Mouse (Mus musculus) activated CD4-positive, CD25-positive, alpha-beta regulatory T cell, adult 4 months (primary cell): ENCODE results near the gene Gm11492. TPM values are rescaled to one million over a fixed set of nuclear protein-coding genes. Genes with fewer than 3 reads are reported as not detected.

Source experiments
- ATAC-seq: one replicate; pipeline ENCODE4 v1.8.0; 2017
- polyA plus RNA-seq, 2 experiments: library from polyadenylated mRNA; unstranded; fragments of 100-300 nt; shearing (Covaris generic); gene quantifications; one replicate each; pipeline ENCODE4 v1.2.1; 2017

The Gm11492 gene
- polyA plus RNA-seq, 2 experiments from 2014 or later, result not detected

DNA sequence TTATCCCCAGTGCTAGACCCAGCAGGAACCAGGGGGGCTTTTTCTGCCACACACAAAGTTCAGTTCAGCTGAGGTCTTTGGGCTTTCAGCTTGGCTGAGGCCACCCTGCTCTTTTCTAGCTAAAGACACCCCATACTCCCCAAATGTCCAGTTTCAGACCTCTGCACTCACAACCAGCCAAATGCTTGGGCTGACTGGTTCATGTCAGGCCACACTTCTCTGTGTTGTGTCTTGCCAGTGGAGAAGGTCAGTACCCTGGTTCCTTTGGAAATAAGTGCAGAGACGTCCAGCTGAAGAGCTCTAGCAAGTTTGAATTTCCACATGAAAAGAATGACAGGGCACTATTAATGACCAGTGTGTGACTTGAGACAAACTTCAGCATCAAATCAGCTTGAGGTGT is 13.3 kb downstream of the Gm11492 start:
- ATAC-seq, result no peak

DNA sequence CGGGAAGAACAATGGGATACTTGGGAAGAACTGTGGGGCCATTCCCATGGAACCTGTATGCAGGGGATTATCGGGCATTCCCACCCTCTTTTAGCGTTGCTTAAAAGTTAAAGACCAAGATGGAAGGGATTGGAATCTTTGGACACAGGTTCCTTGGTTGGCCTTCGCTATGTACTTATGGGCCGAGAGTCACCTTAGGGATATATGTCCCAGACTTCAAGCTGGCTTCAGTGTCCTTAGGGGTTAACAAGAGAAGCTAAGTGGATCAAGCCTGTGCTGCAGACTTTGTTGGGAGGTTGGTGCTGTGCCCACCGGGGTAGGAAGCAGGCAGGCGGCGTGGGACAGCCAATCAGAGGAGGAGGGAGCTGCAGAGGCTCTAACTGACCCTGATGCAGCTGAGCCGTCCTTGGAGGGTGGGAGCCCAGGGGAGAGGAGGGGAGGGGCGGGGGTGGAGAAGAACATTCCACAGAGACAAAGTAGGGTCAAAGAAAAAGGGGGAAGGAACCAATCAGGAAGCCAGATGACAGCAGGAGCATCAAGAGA is 14.2 kb downstream of the Gm11492 start:
- ATAC-seq, result no peak

DNA sequence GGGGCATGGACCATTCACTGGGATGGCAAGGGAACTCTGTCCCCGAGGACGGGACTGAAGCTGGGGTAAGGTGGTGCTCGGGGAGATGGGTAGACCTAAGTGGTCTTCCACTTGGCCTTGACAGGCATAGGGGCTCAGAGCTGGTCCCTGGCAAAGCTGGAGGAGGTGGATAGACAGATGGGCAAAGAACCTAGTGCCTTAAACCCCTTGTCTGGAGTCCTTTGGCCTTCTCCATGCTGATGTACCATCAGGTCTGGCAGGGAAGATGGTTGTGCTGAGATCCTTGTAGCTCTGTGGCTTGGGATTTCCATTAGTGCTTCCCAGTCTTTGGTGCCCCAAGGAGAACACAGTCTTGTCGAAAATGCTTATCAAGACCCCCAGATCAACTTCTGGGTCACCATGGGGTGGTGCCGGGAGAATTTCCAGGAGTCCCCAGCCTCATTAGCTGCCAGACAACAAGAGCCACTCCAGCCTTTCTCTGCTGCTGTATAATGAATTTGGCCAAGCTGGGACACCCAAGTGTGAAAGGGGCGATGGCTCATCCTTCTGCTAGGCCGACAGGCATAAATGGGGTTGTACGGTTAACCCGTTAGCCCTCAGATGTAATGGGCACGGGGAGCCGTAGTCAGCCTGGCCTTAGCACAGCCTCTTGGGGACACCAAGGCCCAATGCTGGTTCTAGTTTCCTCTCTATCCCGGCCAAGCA is 14.9 kb downstream of the Gm11492 start:
- ATAC-seq, result no peak

DNA sequence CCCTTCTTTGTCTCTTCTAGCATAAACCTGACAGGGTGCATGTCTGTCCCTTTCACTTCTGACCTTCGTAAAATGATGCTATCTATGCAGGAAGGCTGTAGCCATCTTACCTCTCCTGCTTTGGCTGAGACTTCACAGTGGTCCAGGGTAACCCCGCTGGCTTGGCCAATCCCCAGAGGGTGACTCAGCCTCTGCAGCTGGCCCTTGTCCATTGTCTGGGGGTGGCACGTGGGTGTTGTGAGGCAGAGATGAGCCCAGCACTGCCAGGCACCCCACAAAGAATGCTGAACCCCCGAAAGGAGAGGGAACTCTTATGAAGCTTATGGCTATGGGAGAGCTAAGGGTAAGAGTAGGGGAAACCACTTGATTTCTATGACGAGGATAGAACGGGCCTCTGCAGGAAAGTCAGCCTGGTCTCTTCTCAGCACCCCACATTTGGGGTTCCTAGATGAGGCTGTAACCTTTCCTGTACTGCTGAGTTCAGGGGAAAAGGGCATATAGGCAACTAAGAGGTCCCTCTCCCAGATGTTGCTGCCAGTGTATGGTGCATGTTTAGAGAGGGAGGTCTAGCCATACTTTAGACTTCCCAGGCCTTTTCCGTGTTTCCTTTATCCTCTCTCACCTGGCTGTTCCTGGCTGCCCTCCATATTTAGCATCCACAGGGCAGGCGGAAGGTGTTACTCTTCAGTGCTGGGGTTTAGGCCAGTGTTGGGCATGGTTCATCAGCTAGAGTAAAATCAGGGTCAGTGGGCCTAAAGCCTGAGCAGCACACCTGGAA is 15.7 kb downstream of the Gm11492 start:
- no peak for ATAC-seq

DNA sequence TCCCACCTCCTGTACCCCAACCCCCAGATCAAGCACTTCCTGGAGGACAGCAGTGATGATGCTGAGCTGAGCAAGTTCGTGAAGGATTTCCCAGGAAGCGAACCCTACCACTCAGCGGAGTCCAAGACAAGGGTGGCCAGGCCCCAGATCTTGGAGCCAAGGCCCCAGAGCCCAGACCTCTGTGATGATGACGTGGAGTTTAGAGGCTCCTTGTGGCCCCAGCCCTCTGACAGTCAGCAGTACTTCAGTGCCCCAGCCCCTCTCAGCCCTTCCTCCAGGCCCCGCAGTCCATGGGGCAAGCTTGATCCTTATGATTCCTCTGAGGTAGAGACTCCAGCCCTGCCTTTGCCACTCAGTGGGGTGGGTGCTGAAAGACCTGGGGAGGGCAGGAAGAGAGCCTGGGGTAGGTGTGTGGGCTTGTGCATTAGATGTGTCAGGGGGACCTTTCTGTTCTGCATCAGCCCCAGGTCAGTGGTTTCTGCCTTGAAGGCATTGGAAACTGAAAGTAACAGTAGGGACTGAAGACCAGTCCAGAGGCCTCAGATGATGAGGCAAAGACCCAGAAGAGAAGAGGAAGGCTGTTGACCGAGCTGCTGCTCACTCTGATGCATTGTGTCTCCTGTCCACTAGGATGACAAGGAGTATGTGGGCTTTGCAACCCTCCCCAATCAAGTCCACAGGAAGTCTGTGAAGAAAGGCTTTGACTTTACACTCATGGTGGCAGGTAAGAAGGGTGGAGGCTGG is 17.0 kb downstream of the Gm11492 start:
- no peak for ATAC-seq

DNA sequence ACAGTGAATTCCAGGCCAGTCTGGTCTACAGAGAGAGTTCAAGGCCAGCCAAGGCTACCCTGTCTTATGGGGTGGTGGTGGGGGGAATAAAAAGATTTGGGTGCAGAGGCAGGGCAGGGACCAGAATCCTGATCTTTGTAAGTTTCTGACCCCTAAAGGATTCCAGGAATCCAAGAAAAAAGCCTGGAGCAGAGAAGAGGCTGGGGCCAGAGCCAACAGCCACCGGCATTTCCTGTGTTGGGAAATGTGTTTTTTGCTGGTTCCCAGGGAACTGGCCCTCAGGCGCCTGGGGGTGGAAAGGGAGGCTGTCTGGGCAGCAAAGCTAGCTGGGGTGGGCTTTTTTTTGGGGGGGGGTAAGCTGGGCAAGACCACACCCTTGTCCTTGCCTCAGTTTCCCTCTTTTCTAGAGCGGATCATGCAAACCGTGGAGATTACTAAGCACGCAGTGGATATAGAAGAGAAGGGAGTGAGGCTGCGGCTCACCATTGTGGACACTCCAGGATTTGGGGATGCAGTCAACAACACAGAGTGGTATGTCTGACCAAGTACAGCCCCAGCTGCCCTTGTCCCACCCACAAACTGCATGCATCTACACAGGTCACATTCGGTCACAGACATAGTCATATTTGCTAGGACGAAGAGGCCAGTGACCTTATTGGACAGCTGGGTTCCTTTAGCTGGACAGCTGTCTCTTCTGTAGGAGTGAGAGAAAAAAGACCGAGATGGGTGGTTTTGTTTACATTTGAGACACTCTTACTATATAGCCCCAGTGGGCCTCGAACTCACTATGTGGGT is 18.5 kb downstream of the Gm11492 start:
- ATAC-seq, result no peak

DNA sequence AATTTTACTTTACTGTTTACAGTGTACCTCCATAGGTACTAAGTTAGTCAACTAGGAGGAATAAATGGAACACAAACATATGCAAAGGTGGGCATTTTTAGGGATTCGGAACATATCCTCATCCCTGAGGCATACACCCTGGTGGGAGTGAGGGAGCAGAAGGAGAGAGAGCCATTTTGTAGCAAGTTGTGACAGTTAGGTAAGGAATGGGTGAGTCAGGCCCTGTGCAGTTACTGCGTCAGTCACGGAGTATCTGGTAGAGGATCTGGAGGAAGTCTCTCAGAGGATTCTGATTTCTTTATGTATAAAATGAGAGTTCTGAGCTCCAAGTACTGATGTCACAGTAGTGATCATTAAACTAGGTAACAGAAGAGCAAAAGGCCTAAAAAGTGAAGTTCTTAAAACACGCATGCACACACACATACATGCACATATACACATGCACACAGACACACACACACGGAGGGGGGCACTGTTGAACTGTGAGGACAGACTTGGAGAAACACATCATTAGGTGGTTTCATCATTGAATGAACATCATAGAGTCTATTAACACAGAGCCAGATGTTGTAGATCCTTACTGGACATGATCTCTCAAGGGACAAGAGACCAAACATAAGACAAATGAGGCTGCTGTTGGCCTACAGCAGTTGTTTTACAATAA is 20.9 kb downstream of the Gm11492 start:
- no peak for ATAC-seq

DNA sequence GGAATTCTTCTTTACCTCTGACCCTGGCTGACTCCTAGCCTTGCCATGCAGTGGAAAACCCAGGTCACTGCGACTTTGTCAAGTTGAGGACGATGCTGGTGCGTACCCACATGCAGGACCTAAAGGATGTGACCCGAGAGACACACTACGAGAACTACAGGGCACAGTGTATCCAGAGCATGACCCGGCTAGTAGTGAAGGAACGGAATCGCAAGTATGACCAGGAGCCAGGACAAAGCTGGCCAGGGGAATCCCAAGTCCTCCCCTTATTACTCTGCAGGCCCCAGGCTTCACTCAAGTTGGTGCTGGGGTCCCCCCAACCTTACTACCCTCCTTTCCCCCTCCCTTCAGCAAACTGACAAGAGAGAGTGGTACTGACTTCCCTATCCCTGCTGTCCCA is 23.2 kb downstream of the Gm11492 start:
- ATAC-seq, result no peak

DNA sequence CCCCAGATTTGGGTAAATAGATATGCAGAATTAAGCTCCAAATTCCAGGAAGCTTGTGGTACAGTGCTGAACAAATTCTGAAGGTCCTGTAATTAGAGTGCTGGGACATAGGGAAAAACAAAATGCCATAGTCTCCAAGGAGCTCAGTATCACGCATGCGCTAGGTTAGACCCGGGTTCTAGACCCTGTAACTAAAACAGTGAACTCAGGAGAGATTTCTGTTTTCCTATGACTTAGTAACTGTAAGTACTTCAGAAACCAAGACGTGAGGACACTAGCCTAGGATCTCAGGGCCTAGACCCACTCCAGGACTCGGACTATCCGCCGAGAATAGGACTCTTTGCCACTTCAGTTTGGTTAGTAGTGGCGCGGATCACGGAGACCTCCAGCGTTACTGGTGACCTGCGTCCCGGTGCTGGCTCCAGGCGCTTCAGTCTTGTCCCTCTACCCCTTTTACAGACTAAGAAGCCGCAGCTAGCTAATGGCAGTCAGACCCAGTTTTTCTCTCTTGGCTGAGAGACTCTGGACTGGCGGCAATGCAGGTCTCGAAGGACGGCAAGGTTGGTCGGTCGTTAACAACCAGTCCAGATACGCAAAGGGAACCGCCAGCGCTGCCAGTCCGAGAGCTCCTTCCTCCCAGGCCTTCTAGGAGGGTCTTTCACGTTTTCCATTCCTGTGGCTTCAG is 24.5 kb downstream of the Gm11492 start:
- ATAC-seq, result no peak

DNA sequence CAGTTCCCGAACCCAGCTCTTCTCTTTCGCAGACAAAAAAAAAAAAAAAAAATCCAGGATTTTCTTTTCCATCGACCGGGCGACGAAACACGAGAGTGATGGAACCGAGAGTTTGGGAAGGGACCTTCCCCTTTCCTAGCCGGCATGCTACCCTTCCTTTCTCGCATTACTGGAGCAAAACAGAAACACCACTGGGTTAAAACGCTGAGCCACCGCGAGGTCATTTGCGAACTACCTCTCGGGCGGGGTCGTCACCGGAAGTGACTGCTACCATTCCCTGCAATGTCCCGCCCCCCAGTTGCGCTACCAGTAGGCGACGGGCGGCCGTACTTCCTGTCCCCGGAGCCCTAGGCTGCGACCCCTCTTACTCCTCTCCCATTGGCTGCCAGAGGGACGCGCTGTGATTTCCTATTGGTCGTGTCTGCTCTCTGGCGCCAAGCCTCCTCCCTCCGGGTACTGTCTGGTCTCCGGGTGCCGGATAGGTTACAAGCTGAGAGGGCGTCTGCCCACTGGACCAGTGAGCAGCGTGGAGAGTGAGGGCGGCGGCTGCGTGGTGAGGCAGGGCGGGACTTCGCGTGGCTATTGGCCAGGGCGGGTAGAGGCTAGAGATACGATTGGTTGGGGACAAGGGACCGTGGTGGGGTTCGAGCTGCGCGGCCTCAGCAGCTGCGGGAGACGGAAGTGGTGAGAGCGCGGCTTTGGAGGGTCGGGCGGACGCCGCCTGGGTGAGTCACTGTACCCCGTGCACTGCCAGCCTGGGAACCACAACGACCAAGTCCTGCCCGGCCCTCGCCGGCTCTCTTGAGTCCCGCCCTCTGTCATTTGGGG is 25.3 kb downstream of the Gm11492 start, which contains the start of gene Mtmr4:
Gene Mtmr4, plus strand, starts transcription at position 637 of the 828 bp plus-strand sequence.
- ATAC-seq, result peak; percentile 91

DNA sequence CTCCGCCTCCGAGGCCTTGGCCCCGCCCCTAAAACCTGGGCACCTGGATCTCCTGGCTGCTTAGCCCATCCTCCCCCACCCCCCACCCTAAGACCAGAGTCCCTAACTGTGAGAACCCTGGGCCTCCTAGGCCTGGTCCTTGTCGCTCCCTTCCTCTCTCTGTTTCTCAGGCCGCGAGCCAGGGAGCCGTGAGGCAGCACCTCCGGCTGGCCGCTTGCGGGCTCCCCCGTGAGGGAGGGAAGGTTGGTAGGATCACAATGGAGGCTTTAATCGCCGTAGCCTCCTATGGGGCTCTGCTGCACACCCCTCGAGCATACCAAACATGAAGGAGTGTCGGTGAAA is 25.9 kb downstream of the Gm11492 start:
- ATAC-seq, result no peak

DNA sequence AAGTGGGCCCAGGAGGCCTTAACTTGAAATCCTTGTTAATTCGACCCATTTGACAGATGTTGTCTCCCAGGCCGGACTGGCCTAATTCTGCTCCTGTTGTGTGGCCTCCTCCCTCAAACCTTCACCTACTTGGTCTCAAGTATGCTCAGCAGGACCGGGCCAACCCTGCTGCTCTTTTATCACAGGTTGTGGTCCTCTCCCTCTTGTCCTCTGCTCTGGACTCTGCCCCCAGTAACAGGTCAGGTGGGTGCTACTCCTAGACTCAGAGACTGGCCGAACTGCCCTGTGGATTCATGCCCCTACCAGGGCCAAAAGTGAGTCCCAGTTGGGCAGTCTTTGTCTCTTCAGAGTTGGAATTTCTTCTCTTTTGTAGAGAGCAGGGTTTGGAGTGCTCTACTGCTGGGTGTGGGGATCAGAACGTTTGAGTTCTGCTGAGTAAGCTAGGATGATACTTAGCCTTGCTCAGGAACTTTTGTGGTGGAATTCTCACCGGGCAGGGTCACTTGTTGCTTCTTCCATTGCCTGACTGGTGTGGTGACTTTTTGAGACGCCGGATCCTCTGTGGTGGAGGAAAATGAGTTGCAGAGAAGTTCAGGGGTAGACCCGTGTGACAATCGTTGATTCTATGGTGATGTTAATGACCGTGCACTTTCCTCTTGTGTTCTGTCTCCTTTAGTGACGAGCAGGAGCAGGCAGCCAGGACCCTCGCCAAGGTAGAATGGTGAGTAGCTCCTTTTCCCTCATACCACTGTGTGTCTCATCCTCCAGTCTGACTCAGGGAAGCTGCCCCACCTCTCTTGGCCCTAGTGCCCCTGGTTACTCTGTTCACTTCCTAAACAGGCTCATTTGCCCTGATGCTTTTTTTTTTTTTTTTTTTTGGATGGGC is 26.5 kb downstream of the Gm11492 start:
- no peak for ATAC-seq

DNA sequence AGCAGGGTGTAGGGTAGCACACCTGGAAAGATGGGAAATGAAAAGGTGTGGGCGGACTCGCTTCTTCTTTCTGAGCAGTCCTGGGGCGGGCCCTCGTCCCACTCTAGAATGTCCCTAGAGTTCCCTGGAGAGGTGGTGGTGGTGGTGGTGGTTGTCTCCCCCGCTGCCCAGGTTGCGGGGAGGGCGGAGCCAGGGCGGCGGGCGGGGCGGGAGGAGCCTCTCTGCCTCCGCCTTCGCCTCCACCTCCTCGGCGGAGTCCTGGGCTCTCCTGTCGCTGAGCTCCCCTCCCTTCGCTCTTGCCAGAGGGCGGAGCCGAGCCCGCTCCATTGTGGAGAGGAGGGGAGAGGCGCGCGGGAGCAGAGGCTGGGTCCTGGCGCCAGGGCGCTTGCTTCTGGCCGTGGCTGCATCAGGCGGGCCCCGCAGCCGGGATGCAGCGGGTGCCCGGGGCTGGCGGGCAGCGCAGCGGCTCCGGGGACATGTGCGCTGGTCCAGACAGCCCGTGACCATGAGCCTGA is 28.9 kb downstream of the Gm11492 start:
- ATAC-seq, result peak; percentile 8

DNA sequence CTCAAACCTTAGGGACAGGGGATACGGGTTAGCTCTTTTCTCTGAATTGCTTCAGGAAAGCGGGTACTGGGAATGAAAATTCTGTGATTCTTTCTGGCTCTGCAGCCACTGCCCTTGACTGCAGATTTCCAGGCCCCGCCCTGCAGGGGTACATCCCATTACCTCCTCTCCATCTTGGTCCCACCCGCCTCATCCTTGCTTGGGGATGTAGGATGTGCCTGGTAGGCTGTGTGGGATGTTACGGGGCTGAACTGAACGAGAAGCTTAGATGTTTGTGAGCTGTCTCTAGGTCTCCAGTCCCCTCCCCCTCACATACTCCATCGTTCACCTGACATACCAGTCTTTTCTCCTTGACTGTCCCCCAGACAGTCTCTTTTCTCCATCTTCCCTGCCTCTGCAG is 29.5 kb downstream of the Gm11492 start:
- no peak for ATAC-seq

DNA sequence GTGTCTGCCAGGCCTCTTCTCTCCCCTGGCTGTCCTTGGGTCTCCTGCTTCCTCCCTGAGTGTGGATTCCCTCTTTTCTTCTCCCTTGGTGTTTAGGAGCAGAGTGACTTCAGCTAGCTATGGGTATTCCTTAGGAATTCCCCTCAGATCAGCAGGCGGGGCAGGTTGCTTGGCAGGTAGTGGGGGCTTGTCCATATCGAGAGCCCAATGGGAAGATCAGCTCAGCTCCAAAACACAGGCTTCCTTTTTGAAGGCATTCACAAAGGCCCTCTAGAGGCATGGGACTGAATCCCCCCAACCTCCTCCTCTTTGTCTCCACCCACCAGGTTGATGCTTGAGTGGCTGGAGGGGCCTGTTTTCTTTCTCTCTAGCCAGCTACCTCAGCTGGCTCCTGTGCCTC is 30.0 kb downstream of the Gm11492 start:
- no peak for ATAC-seq

DNA sequence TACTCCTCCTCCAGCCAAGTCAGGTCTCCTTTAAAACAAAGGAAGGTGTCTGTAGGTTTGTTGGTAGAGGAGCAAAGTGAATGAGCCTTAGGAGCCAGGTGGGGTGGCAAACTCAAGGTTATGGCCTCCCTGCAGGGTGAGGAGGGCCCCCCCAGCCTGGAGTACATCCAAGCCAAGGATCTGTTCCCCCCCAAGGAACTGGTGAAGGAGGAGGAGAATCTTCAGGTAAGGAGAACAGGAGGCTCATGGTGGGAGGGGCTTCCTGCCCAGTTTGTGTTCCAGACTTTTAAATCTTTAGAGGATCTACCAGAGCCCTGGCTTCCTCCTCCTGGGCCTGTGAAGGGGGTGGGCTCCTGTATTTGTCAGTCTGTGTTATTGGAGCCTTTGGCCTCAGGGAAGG is 30.6 kb downstream of the Gm11492 start:
- ATAC-seq, result no peak

DNA sequence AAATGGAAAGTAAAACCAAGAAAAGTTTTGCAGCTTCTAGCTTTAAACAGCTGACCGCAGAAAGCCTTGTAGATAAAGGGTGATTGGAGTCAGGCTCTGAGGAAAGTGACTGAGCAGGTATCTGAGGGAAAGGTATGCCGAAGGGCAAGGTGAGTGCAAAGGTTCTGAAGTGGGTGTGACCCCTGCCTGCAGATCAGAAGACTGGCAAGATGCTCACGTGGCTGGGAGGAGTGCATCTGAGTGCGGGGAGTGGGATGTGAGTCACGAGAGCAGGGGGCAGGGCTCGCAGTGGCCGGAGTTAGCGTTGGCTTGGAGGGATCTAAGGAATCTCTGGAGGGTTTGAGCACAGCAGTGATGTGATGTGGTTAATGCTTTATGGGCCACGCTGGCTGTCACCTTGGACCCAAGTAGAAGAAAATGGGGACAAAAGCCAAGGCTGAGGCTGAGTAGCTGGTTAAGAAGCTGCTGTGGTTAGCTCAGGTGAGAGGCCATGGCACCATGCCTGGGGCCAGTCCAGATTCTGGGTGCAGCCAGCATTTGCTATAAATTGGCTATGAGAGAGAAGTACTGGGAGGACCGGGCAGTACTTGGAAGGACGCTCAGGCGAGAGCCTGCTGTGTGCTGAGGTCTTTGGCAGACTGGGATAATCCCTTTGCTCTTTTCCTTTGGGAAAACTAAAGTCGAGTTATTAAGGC is 33.1 kb downstream of the Gm11492 start:
- no peak for ATAC-seq

DNA sequence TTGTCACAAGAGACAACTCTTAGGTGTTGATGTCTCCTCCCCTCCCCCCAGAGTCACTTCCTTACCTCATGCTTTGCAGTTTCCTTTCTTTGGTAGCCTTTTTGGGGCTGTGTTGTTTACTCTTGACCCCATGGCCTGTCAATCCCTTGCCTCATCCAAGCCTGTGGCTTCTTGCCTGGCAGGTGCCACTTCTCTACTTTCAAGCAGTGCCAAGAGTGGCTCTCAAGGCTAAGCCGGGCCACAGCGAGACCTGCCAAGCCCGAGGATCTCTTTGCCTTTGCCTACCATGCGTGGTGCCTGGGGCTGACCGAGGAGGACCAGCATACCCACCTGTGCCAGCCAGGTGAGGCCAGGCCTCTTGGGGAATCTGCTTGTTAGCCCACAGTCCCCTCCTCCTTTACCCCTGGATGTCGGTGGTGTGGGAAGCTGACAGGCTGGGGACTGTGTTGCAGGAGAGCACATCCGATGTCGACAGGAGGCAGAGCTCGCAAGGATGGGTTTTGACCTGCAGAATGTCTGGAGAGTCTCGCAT is 33.9 kb downstream of the Gm11492 start:
- no peak for ATAC-seq
